Mouse (Mus musculus) thymus, postnatal 36 days (tissue): Measurements from ENCODE around the gene Sass6.

Experiments used
- DNase-seq, 2 experiments: peaks; one replicate each; pipeline ENCODE4 v3.0.0; 2022; ENCODE audit warnings: mixed read lengths in 2 of 2

Gene Sass6

DNA sequence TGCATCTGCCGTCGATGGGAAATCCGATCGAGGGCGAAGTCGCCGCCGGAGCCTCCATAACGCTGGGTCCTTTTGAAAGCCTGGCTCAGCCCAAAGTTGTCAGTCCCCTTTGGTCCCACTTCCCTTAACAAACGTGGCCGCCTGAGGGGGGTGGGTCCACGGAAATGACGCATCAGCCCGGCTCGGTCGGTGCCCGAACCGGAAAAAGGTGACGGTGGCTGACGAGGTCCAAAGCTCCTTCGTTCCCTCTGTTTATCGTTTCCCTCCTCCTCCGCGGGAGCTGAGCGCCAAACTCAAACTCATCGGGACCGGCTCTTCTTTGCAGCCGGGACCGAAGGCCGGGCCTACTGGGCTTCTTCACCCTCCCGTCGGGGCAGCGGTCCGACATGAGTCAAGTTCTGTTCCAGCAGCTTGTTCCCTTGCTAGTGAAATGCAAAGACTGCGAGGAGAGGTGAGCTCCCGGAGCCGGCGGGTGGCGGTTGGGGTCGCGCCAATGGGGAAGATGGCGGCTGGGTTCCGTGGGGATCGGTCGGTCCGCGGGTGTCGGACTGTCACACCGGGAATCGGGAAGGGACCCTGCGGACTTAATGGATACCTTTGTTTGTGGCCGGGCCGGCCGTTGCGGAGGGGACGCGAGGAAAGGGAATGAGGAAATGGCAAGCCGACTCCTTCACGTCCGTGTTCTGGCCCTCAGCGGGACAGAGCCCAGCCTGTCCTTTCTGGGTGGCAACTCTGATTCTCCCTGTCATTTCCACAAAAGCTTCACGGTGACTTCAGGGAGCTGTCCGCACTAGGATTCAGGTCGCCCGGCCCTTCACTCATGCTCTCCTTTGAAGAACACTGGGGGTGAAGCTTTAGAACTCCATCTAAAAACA is at the start of gene Sass6:
TSS of gene Sass6 (plus strand) at position 255 of the 875 bp plus-strand sequence.
- peak; percentile 96 to 98 for DNase-seq

DNA sequence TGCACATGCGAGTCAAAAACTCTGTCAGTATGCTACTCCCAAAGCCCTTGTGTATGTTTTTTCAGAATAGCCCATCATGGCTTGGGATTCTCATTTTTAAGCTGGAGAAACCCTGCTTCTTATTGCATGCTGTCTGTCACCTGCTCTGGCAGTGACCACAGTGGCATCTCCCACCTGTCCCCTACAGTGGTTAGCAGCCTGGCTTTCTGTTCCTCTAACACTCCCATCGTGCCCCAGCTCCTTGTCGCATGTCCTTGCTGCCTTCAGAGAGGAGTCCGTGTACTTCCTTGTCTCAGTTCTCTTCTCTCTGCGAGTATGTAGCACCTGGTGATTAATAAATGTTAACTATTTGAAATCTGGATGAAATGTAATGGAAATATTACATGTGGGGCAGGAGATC is 47.4 kb upstream of the Sass6 start:
- DNase-seq: no peak

DNA sequence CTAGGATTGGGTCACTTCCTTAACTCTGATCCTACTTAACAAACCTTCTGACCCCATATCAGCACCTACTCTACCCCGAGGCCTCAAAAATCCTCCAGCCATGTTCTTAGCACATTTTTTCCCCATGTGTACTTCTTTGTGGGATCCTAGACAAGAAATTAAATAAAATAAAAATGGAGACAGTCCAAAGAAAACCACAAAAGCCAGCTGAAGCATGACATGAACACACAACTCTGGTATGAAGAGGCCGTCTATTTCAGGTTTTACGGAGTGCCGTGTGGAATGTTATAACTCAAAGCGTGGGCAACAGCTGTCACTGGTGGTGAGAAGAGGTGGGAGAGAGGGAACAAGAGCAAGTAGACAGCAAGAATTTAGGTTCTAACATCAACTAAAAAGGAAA is 43.4 kb upstream of the Sass6 start:
- DNase-seq: no peak

DNA sequence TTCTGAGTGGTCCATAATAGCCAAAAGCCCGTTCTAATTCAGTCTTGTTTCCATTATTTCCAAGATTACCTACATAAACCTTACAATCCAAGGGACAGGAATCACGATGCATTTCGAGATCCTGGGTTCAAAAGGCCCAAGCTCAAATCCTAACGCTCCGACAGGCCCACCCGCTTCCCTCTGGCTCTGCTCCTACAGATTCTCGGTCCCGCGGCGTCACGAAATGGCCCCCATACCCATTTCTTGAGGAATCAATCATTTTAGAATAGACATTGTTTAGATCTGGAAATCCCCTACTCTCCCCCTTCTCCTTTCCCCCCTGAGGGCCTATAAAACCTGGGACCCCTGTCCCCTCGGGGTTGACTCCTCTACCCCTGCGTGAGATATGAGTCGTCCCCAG is 33.5 kb upstream of the Sass6 start:
- DNase-seq: peak; percentile 27 to 28

DNA sequence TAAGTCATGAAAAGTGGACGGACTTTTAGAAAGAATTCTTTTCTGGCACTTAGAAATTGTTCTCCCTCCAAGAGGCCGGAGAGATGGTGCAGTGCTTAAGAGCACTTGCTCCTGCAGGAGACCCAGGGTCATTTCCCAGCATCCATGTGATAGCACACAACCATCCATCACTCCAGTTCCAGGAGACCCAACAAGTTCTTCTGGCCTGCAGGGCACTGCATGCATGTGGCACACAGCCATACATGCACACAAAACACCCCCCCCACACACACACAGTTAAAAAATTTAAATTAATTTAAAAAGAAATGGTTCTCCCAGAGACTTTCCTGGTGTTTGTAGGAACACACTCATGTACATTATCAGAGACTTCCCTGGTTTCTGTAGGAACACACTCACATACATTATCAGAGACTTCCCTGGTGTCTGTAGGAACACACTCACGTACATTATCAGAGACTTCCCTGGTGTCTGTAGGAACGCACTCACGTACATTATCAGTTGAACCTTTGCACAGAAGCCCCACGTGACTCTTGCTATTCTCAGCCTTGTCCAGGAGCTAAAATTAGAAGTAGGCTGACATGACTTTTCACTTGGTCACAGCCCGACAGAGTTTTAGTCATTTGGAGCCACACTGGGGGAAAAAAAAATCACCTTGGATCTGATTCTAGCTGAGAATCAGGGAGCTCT is 32.2 kb upstream of the Sass6 start, which contains the start of gene Lrrc39:
TSS of gene Lrrc39 (plus strand) at position 566 of the 687 bp plus-strand sequence.
- no peak for DNase-seq

DNA sequence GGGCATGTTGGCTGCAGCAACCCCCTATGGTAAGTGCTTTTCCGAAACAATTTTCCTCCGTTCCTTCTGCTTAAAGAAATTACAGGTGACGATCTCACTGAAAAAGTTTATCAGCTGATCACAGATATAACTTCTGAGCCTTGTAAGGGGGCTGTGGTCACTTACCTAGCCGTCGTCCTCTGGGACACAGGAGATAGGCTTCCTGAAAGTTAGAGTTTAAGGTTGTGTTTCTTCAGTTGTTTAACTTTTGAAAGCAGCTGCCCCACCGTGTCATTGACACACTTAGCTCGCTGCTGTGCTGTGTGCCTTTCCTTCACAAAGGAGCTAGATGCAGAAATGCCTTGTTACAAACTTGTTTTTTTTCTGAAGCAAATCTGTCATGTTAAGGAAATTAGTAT is 31.7 kb upstream of the Sass6 start:
- DNase-seq: no peak

DNA sequence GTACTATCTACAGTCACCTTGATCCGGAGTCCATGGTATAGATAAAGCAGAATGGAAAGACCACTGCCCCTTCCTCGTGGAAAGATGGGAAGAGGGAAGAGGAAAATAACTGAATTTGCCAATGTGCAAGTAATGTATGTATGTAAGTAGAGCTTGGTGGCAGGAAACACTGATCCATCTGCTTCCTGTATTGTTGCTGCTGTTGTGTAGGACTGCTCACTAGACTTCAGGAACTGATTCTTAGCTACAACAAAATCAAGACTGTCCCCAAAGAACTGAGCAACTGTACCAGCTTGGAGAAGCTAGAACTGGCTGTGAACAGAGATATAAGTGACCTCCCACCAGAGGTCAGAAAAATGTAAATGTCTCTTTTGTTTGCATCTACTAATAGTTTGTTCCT is 24.2 kb upstream of the Sass6 start:
- DNase-seq: no peak

DNA sequence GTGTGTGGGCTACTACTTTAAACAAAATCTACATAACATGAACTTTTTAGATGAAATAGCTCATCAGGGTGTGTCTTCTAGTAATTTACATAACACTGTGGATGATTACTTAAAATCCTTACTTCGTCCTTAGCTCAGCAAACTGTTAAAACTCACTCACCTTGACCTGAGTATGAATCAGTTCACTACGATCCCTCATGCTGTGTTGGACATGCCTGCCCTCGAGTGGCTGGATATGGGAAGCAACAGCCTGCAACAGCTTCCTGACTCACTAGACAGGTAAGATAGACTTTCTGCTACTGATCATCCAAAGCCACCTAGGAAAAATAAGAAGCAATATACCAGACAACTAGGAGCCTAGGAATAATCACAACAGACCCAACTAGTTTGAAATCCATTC is 17.5 kb upstream of the Sass6 start:
- DNase-seq: no peak

DNA sequence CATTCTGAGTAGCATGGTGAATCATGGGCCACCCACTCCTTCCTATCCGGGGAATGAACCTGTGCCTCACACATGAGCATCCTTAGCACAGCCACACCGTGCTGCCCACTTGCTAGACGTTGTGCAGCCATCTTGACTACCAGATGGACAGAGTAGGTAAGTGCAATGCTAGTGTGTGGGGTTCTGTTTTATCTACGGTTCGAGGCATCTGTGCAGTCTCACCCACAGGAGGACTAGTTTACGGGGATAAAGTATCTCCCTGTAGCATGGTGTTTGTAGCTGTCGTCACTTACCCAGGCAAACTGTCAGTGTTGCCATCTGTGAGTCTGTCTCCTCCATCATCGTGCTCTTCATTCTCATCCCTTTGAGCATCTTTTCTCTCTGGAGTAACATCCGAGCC is 12.6 kb upstream of the Sass6 start:
- DNase-seq: no peak

DNA sequence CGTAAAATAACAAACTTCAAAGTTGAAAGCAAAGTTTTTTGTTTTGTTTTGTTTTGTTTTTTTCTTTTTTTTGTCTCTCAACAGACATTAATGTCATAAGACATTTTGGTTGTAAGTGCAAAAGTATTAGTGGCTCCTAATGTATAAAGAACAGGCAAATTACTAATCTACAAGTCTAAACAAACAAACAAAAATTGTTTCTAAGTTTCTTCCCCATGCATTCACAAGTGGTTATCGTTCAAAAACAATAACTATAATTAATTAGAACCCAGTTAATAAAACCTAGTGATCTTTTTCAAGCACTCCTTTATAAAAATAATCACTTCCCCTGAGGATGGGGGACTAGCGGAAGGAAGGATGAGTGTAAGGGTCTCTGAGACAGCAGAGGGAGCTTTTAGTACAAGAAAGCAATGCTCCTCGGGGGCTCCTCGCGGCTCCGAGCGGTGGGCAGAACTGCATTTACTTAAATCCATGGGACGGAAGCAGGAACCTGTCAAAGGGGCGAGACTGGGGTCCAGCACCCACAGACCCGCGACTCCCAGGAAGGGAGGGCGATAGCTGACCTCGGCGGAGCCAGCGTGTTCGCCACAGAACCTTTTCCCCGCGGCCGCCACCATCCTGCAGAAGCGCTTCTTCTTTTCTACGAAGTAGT is 580 bp upstream of the Sass6 start:
- DNase-seq: no peak

DNA sequence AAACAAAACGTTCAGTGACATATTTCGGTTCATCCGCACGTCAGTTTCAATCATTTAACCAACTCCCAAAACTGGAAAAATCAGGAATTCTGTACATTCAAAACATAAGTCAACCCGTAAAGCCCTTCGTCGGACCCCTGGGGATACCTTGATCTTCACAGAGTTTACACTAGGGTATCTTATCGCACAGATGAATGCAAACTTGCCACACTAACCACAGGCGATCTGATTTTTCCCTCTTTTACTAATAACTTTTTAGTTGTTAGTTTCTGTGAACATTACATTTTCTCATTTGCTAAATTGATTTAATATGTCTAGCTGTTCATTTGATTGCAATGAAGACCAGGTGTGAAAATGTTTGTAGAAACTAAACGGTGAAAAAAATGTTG is 815 bp downstream of the Sass6 start:
- no peak for DNase-seq

DNA sequence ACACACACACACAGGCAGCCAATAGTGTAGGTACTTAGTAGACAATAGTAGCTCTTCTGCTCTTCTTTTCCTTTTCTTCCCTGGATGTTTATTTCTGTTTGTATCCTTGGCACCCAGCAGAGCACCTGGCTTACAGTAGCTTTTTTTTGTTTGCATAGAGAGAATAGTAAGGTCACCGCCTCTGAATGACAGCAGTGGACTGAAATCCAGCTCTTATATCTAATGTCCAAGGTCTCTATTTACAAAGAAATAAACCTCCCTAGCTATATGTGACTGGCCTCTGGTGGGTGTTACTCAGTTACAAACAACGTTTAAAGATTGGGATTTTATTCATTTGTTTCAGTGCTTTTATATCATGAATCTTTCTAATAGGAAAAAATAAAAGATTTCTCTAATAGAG is 4.9 kb downstream of the Sass6 start:
- DNase-seq: no peak

DNA sequence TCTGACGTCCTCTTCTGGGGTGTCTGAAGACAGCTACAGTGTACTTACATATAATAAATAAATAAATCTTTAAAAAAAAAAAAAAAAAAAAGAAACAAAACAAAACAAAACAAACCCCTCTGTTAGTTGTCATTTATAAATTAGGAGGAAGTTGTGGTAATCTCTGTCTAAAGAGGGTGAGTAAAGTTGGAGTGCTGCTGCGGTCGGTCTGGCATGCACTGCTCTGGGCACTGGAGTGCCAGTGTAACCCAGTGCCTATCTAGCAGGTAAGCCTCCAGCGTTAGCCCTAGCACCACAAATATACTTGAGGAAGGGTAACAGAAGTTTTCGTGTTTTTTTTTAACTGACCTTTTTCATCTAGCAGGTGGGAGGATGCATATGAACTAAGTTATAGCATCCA is 6.2 kb downstream of the Sass6 start:
- DNase-seq: no peak

DNA sequence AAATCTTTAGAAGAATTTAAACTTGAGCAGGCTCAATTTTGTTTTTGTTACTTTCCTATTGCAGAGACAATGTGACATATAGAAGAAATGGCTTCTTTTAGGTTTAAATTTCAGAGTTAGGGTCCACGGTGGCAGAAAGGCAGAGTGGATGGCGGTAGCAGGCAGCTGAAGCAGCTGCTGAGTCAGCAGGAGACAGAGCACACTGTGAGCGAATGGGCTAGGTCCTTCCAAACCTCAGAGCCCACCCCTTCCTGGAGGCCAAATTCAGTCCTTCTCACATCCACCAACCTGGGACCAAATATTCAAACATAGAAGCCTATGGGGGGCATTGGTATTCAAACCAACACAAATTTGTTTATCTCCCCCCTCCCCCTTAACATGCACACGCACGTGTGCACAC is 7.0 kb downstream of the Sass6 start:
- no peak for DNase-seq

DNA sequence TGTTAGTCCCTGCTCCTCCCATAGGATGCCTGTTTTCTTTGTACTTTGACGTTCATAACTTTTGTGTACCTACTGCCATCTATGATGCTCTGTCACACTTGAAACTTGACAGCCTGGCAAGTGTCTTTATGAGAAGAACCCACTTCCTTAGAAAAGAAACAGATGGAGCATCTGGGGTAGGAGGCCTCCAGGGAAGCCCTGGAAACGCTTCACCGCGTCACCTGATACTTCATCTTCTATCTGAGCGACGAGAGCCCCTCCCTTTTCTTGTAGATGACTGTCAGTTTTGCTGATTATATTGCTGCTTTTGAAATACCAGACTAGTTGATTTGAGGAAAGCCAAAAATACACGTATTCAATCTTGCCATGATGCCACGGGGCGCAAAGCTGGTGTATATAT is 9.8 kb downstream of the Sass6 start:
- no peak for DNase-seq

DNA sequence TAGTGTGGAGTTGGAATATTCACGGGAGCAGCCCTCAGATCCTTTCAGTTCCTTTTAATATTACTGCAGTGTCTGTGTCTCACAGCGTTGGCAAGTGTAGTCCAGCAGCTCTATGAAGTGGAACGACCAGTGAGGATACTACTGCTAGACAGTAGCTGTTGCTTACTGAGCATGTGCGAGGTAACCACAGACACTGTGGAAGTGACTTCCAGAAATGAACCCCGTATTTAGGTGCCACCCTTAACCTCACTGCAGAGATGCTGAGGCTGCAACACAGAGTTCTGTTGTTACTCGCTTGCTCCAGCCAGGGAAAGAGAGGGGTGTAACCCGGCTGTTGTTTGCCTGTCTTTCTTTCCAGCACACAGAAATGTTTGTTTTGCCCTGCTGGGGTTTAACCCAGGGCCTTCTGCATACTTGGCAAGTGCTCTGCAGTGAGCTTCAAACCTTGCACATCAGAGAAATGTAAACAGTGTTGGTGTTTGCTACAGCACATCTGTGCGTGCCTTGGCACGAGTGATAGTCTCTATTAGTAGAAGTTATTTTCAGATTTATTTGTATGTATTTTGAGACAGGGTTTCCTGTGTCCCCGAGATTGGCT is 19.6 kb downstream of the Sass6 start, which contains the start of gene Trmt13:
TSS of gene Trmt13 (minus strand) at position 293 of the 598 bp plus-strand sequence.
- DNase-seq: no peak

DNA sequence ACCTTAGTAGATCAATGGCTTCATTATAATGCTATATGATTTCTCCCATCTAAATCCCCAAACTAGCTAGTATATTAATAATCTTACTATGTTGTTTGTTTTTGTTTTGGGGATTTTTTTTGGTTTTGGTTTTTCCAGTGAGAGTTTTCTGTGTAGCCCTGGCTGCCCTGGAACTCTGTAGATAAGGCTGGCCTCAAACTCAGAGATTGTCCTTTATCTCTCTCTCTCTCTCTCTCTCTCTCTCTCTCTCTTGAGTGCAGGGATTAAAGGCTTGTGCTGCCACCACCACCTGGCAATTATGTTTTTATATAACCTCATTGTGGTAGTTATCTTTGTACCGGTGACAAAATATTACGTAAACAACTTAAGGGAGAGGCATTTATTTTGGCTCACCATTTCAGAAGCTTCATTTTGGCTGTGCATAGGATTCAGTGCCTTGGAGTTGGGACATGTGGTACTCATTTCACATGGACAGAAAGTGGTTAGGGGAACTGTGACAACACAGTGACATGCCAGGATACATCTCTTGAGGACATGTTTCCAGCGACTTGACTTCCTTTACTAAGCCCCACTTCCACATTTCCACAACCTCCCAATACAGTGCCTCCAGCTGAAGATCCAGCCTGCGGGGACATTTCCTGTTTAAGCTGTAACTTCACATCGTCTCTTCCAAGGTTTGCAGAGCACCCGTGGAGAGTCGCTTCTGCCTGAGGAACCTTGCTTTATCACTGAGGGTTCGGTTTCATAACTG is 20.7 kb downstream of the Sass6 start:
- no peak for DNase-seq

DNA sequence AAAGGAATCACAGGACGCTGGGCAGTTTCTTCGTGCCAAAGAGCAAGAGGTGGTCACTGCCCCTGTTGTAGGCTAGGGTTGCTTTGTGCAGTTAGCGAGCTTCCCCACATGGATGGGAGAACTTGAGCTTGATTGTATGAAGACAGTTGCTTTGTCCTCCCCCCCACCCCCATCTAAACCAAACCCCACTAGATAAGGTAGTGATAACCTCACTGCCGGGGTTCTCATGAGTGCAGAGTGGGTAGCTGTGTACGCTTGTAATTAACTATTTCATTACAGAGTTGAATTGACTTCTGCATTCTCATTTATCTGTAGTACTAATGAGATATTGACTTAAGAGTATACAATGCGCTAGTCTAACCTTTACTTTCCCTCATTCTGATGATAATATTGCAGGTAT is 24.1 kb downstream of the Sass6 start:
- DNase-seq: no peak

DNA sequence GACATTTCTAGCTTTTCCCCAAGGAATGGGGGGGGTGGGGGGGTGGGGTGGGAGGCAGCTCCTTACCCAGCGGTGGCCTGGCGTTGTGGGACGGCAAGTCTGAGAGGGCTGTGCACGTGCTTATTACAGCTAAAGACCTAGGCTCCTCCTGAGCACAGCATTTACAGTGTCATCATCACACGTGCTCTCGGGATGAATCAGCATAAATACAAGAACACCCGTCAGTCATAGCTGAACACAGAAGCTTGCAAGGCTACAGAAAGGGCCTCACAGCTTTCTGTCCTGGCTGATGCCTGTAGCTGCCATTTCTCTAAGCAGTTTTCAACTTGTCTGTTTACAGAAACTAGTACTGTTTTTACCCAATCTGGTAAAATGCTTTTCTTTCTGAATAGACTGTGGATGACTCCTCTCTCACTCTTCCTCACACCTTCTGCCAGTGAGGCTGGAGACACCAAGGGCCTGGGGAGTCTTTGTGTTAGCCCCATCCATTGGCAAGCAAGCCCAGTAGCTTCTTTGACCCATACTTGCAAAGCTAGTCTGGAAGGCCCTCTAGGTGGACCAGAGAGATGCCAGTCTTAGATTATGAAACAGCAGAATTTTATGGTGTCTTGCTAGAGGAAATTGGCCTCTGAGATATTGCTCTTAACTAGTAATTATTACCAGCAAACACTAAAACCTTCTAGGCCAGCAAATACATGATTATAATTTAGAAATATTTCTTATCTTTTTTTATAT is 26.0 kb downstream of the Sass6 start:
- DNase-seq: no peak

DNA sequence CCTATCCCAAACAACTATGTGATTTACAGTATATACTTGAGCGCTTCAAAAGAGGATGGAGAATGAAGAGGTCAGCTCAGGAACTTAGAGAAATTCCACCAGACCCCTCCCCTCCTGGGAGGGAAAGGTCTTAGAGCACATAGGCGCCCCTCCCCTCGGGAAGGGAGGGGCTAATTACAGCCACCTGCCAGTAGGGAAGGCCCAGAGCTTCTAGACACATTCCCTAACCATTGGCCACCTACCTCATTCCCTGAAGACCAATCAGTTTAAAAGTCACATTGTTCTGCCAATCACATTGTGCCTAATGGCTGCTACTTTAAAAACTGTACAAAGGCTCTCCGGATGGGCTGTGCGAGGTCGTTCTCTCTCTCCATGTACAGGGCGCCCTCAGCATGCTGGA is 27.9 kb downstream of the Sass6 start:
- DNase-seq: no peak

DNA sequence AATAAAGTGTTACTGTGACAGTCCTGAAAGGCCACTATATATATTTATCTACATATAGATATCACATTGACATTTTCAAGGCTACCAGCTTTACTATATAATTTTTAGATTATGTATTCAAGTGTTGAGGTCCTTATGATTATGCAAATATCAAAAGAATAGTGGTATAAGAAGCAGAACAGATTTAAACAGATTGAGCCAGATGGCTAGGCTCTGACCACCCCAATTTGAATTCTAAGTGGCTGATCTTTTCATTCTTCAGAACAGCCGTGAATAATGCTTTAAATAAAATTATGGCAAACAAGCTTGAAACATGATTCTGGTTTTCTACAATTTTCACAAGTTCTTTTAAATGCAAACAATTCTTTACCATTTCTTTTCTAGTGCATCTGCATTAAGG is 36.7 kb downstream of the Sass6 start:
- no peak for DNase-seq

DNA sequence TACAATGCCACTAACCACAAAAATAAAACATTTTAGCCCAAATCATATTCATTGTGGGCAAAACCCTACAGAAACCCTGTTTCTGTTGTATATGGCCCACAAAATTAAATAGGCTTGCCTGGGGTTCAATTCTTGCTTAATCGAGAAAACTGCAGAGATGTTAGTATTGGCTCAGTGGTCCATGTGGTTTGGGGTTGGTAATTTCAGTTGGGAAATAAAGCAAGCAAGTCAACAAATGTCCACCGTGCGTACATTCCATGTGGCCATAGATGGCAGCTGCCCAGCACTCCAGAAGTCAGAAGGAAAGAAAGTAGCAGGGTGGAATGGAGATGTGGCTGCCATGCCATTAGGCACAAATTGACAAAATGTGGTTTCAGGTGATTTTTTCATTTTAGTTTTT is 38.2 kb downstream of the Sass6 start:
- no peak for DNase-seq
